9 mouse cellular contexts compared by ENCODE assay signal in the genomic region with DNA sequence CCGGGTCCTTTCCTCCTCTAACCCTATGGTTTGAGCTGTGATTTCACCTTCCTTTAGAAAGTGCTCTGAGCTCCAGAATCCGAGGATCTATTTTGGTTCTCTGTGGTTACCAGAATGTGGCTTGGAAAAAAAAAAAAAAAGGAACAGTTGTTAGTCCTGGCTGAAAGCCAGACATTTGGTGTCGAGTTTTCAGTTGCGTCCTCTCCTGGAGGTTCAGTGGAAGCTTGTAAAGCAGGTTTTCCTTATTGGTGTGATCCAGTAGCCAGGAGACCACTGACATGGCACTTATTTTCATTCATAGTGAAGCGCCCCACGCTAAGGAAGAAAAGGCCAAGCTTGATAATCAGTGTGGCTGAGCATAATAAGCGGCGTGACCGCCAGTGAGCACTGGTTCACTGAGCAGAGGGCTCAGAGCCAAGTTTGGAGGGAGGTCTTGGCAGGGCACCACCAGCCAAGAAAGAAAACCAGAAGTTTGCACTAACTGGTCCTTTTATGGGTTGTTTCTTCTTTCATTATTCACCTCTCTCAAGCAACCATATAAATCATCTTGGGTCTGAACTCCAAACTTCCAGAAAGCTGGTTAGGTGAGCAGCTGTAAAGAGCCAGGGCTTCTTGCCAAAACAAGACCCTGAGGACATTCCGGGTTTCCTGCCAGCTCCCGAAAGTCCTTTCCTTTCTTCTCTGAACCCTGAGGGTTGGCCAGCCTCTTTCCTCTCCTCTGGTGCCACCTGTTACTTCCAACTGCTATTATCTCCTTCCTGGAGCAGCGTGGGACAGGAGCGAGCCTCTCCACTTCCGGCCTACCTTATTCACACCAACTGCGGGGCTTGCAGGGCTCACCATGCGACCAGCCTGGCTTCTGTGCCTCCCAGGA.
A peak's percentile ranks its signal among the peaks of the same experiment; 100 is the strongest.
DNase-seq lines count a peak whose midpoint lies in the region; ATAC-seq lines count a peak whose summit lies in the region.
"Had no signal": no experiment of that assay in that cellular context is flagged by ENCODE, and none has a peak within 500 bp of the region (broad histone marks: within the 10 kb centered on the region; RNA-seq: fewer than 3 reads in every experiment).

No protein-coding gene starts in this region.

- 13% methylated on average over 16 of the region's 16 CpGs for WGBS in forebrain, embryonic 14.5 days
- WGBS in heart, embryonic 16.5 days: 18% methylated on average over 16 of the region's 16 CpGs
- WGBS in liver, embryonic 11.5 days: 70% methylated on average over 16 of the region's 16 CpGs

- 0 out of 2 replicates have a peak, but pooled peaks cover 2% of the 10 kb centered on the region for H3K27me3 ChIP-seq in forebrain, embryonic 14.5 days (replicated peaks; ENCODE audit: control insufficient read depth, insufficient read depth, low read length)
- no peaks in the 10 kb centered on the region for H3K27me3 ChIP-seq in heart, embryonic 16.5 days (ENCODE audit: control insufficient read depth, insufficient read depth, low read length)
- H3K27me3 ChIP-seq in liver, embryonic 11.5 days (replicated peaks; ENCODE audit: control insufficient read depth, insufficient read depth, low read length): no peaks in the 10 kb centered on the region

- peak overlapping the region; percentile 67 for H3K27ac ChIP-seq in forebrain, embryonic 14.5 days (ENCODE audit: low read depth, low read length)
- H3K27ac ChIP-seq in heart, embryonic 16.5 days (ENCODE audit: low read length): peak overlapping the region; percentile 70
- H3K27ac ChIP-seq in liver, embryonic 11.5 days (ENCODE audit: low read depth, low read length): no peak overlapping the region

- peak; percentile 93 for ATAC-seq in forebrain, embryonic 14.5 days
- ATAC-seq in heart, embryonic 16.5 days (replicated peaks; ENCODE audit: extremely low read depth, insufficient read depth, low FRiP score): peak; percentile 60
- no peak for ATAC-seq in liver, embryonic 11.5 days (replicated peaks; ENCODE audit: low FRiP score)

- no peak overlapping the region for H3K4me3 ChIP-seq in forebrain, embryonic 14.5 days (ENCODE audit: low read depth, low read length)
- peak overlapping the region; percentile 33 for H3K4me3 ChIP-seq in heart, embryonic 16.5 days (ENCODE audit: low read length)
- no peak overlapping the region for H3K4me3 ChIP-seq in liver, embryonic 11.5 days (ENCODE audit: low read depth, low read length)

- H3K9ac ChIP-seq in forebrain, embryonic 14.5 days (ENCODE audit: low read length): no peak overlapping the region
- H3K9ac ChIP-seq in heart, embryonic 16.5 days (ENCODE audit: low read length): 0 out of 2 replicates have a peak overlapping the region, but pooled peaks have one; percentile 31
- H3K9ac ChIP-seq in liver, embryonic 11.5 days (ENCODE audit: low read depth, low read length): no peak overlapping the region

- peak; percentile 15 for DNase-seq in urinary bladder, postnatal 25 days (ENCODE audit: low spot score)
- no peak for DNase-seq in urinary bladder, adult 2 months (ENCODE audit: low spot score)
- peak; percentile 92 for DNase-seq in forebrain, embryonic 14.5 days (ENCODE audit: low spot score)
- peak; percentile 87 for DNase-seq in kidney, postnatal 10 days
- DNase-seq in lung, adult 18-20 months: peak; percentile 52 to 60
- DNase-seq in ovary, postnatal 14 days (ENCODE audit: low spot score): peak; percentile 71
- DNase-seq in liver, embryonic 11.5 days (ENCODE audit: low spot score): no peak

- no peaks in the 10 kb centered on the region for H3K9me3 ChIP-seq in forebrain, embryonic 14.5 days (replicated peaks; ENCODE audit: control insufficient read depth, low read length)
- H3K9me3 ChIP-seq in heart, embryonic 16.5 days (replicated peaks; ENCODE audit: control insufficient read depth, low read length): no peaks in the 10 kb centered on the region
- no peaks in the 10 kb centered on the region for H3K9me3 ChIP-seq in liver, embryonic 11.5 days (ENCODE audit: control insufficient read depth, low read length)

- H3K4me1 ChIP-seq in forebrain, embryonic 14.5 days (ENCODE audit: control insufficient read depth, insufficient read depth, low read length): peaks cover 11% of the 10 kb centered on the region
- H3K4me1 ChIP-seq in heart, embryonic 16.5 days (ENCODE audit: control insufficient read depth, insufficient read depth, low read length): peaks cover 13% of the 10 kb centered on the region
- no peaks in the 10 kb centered on the region for H3K4me1 ChIP-seq in liver, embryonic 11.5 days (replicated peaks; ENCODE audit: control insufficient read depth, insufficient read depth, low read length)

- peak overlapping the region; percentile 26 for H3K4me2 ChIP-seq in forebrain, embryonic 14.5 days (ENCODE audit: low read length)
- H3K4me2 ChIP-seq in heart, embryonic 16.5 days (ENCODE audit: low read depth, low read length): peak overlapping the region; percentile 53
- H3K4me2 ChIP-seq in liver, embryonic 11.5 days: no peak overlapping the region

- H3K36me3 ChIP-seq in forebrain, embryonic 14.5 days (ENCODE audit: control insufficient read depth, insufficient read depth, low read length): no peaks in the 10 kb centered on the region
- H3K36me3 ChIP-seq in heart, embryonic 16.5 days (ENCODE audit: control insufficient read depth, insufficient read depth): no peaks in the 10 kb centered on the region
- no peaks in the 10 kb centered on the region for H3K36me3 ChIP-seq in liver, embryonic 11.5 days (ENCODE audit: control insufficient read depth, insufficient read depth, low read length)
- H3K36me3 ChIP-seq: G1E had no signal

Comparison
In these comparisons a context has a peak if more than half of its experiments do, and no peak if none do; other contexts are left out.
1. DNase-seq: peak in urinary bladder, postnatal 25 days (single experiment), forebrain, embryonic 14.5 days (single experiment), kidney, postnatal 10 days (single experiment), lung, adult 18-20 months (2 of 2) and ovary, postnatal 14 days (single experiment); none in urinary bladder, adult 2 months (single experiment) and liver, embryonic 11.5 days (single experiment).